Mouse (Mus musculus) c-Kit-positive CD71-positive TER-119-positive erythroid progenitor cells, embryonic 14.5 days (primary cell): ENCODE results near the gene Gm20835.
"Not testable (repeated sequence)": the region's sequence is repeated elsewhere in the genome, so short reads cannot be mapped to it uniquely, and the experiment has no call there.

Source experiments
- DNase-seq: peaks from one replicate; pipeline ENCODE4 v3.0.0-alpha.2; 2013; ENCODE audit warnings: low spot score

Gene Gm20835

DNA sequence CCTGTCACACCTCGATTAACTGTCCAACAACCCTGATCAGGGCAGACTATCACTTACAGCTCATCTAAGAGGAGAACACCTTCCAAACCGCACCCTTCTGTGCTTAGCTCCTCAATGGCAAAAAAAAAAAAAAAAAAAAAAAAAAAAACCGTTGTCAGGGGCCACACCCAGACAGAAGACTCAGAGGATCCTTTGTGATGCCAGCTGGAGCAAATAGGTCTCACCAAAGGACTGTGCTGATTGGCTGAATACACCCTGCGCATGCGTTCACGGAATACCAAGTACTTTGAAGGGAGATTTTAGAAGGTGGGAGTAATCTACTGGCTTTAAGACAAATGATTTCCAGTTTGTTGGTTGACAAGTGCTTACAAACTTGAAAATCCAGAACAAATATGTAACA lies at the start of gene Gm20835:
TSS of gene Gm20835 (minus strand) at position 101 of the 400 bp plus-strand sequence.
- not testable (repeated sequence) for DNase-seq
